ENCODE assay signal across 8 mouse cellular contexts in genomic region chr13:62015424-62016167, GRCm38 (mm10).
DNase-seq lines count a peak whose midpoint lies in the region; ATAC-seq and TF ChIP-seq lines count a peak whose summit lies in the region.
"Not testable (repeated sequence)": the region's sequence is repeated elsewhere in the genome, so short reads cannot be mapped to it uniquely, and the experiment has no call there.

No protein-coding gene starts in this region.

- not testable (repeated sequence) for TF ChIP-seq CTCF in Patski (IDR thresholded peaks at IDR 0.05); lung, adult 2 months (IDR thresholded peaks at IDR 0.05; ENCODE audit: insufficient read depth, low read length); thymus, adult 2 months (IDR thresholded peaks at IDR 0.05; ENCODE audit: borderline replicate concordance, control insufficient read depth, extremely low read depth, insufficient read depth, low read length, poor library complexity)

- H3K4me2 ChIP-seq in hindbrain, embryonic 12.5 days (replicated peaks): peak overlapping the region; percentile 54
- H3K4me2 ChIP-seq in neural tube, embryonic 15.5 days: peak overlapping the region; percentile 63

- in situ Hi-C loops in Patski (cut with MboI; ENCODE audit: low pct_unique_long_range_greater_than_20kb): loop anchor here (25.0 kb wide), 1 partner anchor 372 kb away; the partner anchor contains the start of gene Gm3604

- not testable (repeated sequence) for H3K4me1 ChIP-seq in hindbrain, embryonic 12.5 days; lung, adult 2 months (ENCODE audit: control insufficient read depth, insufficient read depth, low read length); neural tube, embryonic 15.5 days; thymus, adult 2 months (replicated peaks; ENCODE audit: control insufficient read depth, insufficient read depth, low read length)

- H3K9ac ChIP-seq in hindbrain, embryonic 12.5 days: peak overlapping the region; percentile 78
- peak overlapping the region; percentile 70 for H3K9ac ChIP-seq in neural tube, embryonic 15.5 days (replicated peaks)

- not testable (repeated sequence) for H3K9me3 ChIP-seq in hindbrain, embryonic 12.5 days (replicated peaks); neural tube, embryonic 15.5 days (replicated peaks)

- ATAC-seq in Patski: peak; percentile 99
- peak; percentile 91 for ATAC-seq in hindbrain, embryonic 12.5 days (ENCODE audit: low FRiP score)
- ATAC-seq in neural tube, embryonic 15.5 days (ENCODE audit: low FRiP score): peak; percentile 92

- TF ChIP-seq POLR2A in lung, adult 2 months (IDR thresholded peaks at IDR 0.05; ENCODE audit: borderline replicate concordance, extremely low read depth, low read depth, low read length); thymus, adult 2 months (IDR thresholded peaks at IDR 0.05; ENCODE audit: control insufficient read depth, extremely low read depth, insufficient read depth, low read length, poor library complexity): not testable (repeated sequence)

- H3K27ac ChIP-seq in hindbrain, embryonic 12.5 days: peak overlapping the region; percentile 73
- H3K27ac ChIP-seq in neural tube, embryonic 15.5 days (replicated peaks): peak overlapping the region; percentile 81
- H3K27ac ChIP-seq in thymus, adult 2 months (ENCODE audit: control insufficient read depth, insufficient read depth, low read length): not testable (repeated sequence)

- POLR2A ChIA-PET in Patski (lab: Charles Lee): not testable (repeated sequence)

- not testable (repeated sequence) for H3K27me3 ChIP-seq in Patski; hindbrain, embryonic 12.5 days; neural tube, embryonic 15.5 days (replicated peaks); thymus, adult 2 months (ENCODE audit: control insufficient read depth, insufficient read depth, low read length)

- H3K4me3 ChIP-seq in hindbrain, embryonic 12.5 days: peak overlapping the region; percentile 63
- peak overlapping the region; percentile 69 for H3K4me3 ChIP-seq in lung, adult 2 months (replicated peaks; ENCODE audit: extremely low read depth, low read depth, low read length)
- peak overlapping the region; percentile 66 for H3K4me3 ChIP-seq in neural tube, embryonic 15.5 days (replicated peaks)
- H3K4me3 ChIP-seq in thymus, adult 2 months (ENCODE audit: control insufficient read depth, insufficient read depth, low read length): peak overlapping the region; percentile 81

- not testable (repeated sequence) for H3K36me3 ChIP-seq in hindbrain, embryonic 12.5 days; neural tube, embryonic 15.5 days; thymus, adult 2 months (ENCODE audit: control insufficient read depth, insufficient read depth, low read length)

- 2% methylated on average over 22 of the region's 22 CpGs for WGBS in hindbrain, embryonic 12.5 days
- WGBS in lung, adult 2 months: 2% methylated on average over 22 of the region's 22 CpGs
- 2% methylated on average over 22 of the region's 22 CpGs for WGBS in neural tube, embryonic 15.5 days
- 3% methylated on average over 22 of the region's 22 CpGs for WGBS in thymus, adult 2 months

- peak; percentile 43 for DNase-seq in Patski (ENCODE audit: low read depth, low spot score)
- peak; percentile 14 to 28 for DNase-seq in cerebellum, postnatal 14 days
- peak; percentile 4 to 11 for DNase-seq in frontal cortex, postnatal 10 days (ENCODE audit: low spot score in 2 of 2)
- peak; percentile 6 for DNase-seq in layer of hippocampus, adult 9-10 months (ENCODE audit: low spot score)
- peak; percentile 20 for DNase-seq in lung, adult 2 months
- peak; percentile 20 for DNase-seq in thymus, adult 2 months

- CTCF ChIA-PET in Patski (lab: Charles Lee): not testable (repeated sequence)
